Mouse (Mus musculus): Measurements from ENCODE around the gene Ube2k. TPM values are rescaled to one million over a fixed set of nuclear protein-coding genes. Genes with fewer than 3 reads are reported as not detected.

Gene Ube2k
- polyA plus RNA-seq, 1 experiment from 2014 or later: 129 TPM

GRCm38 (mm10) chr5:65538829-65539228 lies 1.8 kb downstream of the Ube2k start:
- Histone ChIP-seq H3K4me2 (peak overlapping the region; percentile 54), H3K4me1 (replicated peaks) (peaks cover 15% of the 10 kb centered on the region), H3K9ac (0 out of 2 replicates have a peak overlapping the region, but pooled peaks have one; percentile 25), H3K9me3 (replicated peaks) (no peaks in the 10 kb centered on the region), H3K36me3 (no peaks in the 10 kb centered on the region), H3K27ac (no peak overlapping the region), H3K4me3 (peak overlapping the region; percentile 24), H3K27me3 (no peaks in the 10 kb centered on the region)
- 46% methylated on average over 4 of the region's 4 CpGs for WGBS
- ATAC-seq (replicated peaks; ENCODE audit: insufficient number of reproducible peaks, insufficient read depth, low FRiP score, low read depth): no peak

GRCm38 (mm10) chr5:65539786-65540185 lies 2.8 kb downstream of the Ube2k start:
- H3K27ac ChIP-seq: no peak overlapping the region
- H3K9ac ChIP-seq: no peak overlapping the region
- WGBS: 92% methylated on average over 3 of the region's 3 CpGs

GRCm38 (mm10) chr5:65541889-65542288 lies 4.9 kb downstream of the Ube2k start:
- Histone ChIP-seq H3K36me3 (no peaks in the 10 kb centered on the region), H3K4me1 (replicated peaks) (peaks cover 12% of the 10 kb centered on the region), H3K4me2 (no peak overlapping the region), H3K9me3 (replicated peaks) (no peaks in the 10 kb centered on the region), H3K9ac (no peak overlapping the region), H3K27me3 (no peaks in the 10 kb centered on the region), H3K4me3 (no peak overlapping the region), H3K27ac (no peak overlapping the region)
- no peak for ATAC-seq (replicated peaks; ENCODE audit: insufficient number of reproducible peaks, insufficient read depth, low FRiP score, low read depth)
- 90% methylated on average over 3 of the region's 3 CpGs for WGBS

More at GRCm38 (mm10) chr5:65539786-65540185, 2.8 kb downstream of the Ube2k start:
- Histone ChIP-seq H3K4me2 (no peak overlapping the region), H3K27me3 (no peaks in the 10 kb centered on the region), H3K9me3 (replicated peaks) (no peaks in the 10 kb centered on the region), H3K4me1 (replicated peaks) (peaks cover 15% of the 10 kb centered on the region), H3K36me3 (no peaks in the 10 kb centered on the region), H3K4me3 (no peak overlapping the region)
- ATAC-seq (replicated peaks; ENCODE audit: insufficient number of reproducible peaks, insufficient read depth, low FRiP score, low read depth): no peak

- no peaks in the 10 kb centered on the region for H3K9me3 ChIP-seq (replicated peaks)
- ATAC-seq (replicated peaks; ENCODE audit: insufficient number of reproducible peaks, insufficient read depth, low FRiP score, low read depth): no peak
- peaks cover 12% of the 10 kb centered on the region for H3K4me1 ChIP-seq (replicated peaks)
- H3K27me3 ChIP-seq: no peaks in the 10 kb centered on the region
- no peak overlapping the region for H3K4me3 ChIP-seq
- H3K9ac ChIP-seq: no peak overlapping the region
- 84% methylated on average over 1 of the region's 1 CpGs for WGBS
- no peak overlapping the region for H3K27ac ChIP-seq
- no peak overlapping the region for H3K4me2 ChIP-seq
- peaks cover 1% of the 10 kb centered on the region; the same call in 1 of the 2 replicates for H3K36me3 ChIP-seq
Observed at GRCm38 (mm10) chr5:65543491-65543890, 6.5 kb downstream of the Ube2k start.

GRCm38 (mm10) chr5:65544616-65545015 lies 7.6 kb downstream of the Ube2k start:
- H3K9ac ChIP-seq: no peak overlapping the region
- H3K4me1 ChIP-seq (replicated peaks): peaks cover 6% of the 10 kb centered on the region; the same call in 1 of the 2 replicates
- peaks cover 6% of the 10 kb centered on the region; the same call in 1 of the 2 replicates for H3K36me3 ChIP-seq
- H3K9me3 ChIP-seq (replicated peaks): no peaks in the 10 kb centered on the region
- WGBS: 86% methylated on average over 2 of the region's 2 CpGs
- ATAC-seq (replicated peaks; ENCODE audit: insufficient number of reproducible peaks, insufficient read depth, low FRiP score, low read depth): no peak
- H3K27ac ChIP-seq: no peak overlapping the region
- H3K4me2 ChIP-seq: no peak overlapping the region
- no peaks in the 10 kb centered on the region for H3K27me3 ChIP-seq
- H3K4me3 ChIP-seq: no peak overlapping the region

- no peaks in the 10 kb centered on the region for H3K9me3 ChIP-seq (replicated peaks)
- H3K4me2 ChIP-seq: no peak overlapping the region
- no peak overlapping the region for H3K4me3 ChIP-seq
- no peaks in the 10 kb centered on the region for H3K27me3 ChIP-seq
- H3K9ac ChIP-seq: no peak overlapping the region
- WGBS: 88% methylated on average over 1 of the region's 1 CpGs
- no peak overlapping the region for H3K27ac ChIP-seq
- ATAC-seq (replicated peaks; ENCODE audit: insufficient number of reproducible peaks, insufficient read depth, low FRiP score, low read depth): no peak
- peaks cover 6% of the 10 kb centered on the region for H3K4me1 ChIP-seq (replicated peaks)
- H3K36me3 ChIP-seq: peaks cover 6% of the 10 kb centered on the region; the same call in 1 of the 2 replicates
Observed at GRCm38 (mm10) chr5:65549677-65550076, 12.6 kb downstream of the Ube2k start.

GRCm38 (mm10) chr5:65557109-65557508 lies 20.1 kb downstream of the Ube2k start:
- Histone ChIP-seq H3K9ac (no peak overlapping the region), H3K4me3 (no peak overlapping the region), H3K27ac (no peak overlapping the region), H3K4me1 (replicated peaks) (peaks cover 7% of the 10 kb centered on the region), H3K36me3 (no peaks in the 10 kb centered on the region), H3K4me2 (no peak overlapping the region), H3K27me3 (no peaks in the 10 kb centered on the region), H3K9me3 (replicated peaks) (no peaks in the 10 kb centered on the region)
- no peak for ATAC-seq (replicated peaks; ENCODE audit: insufficient number of reproducible peaks, insufficient read depth, low FRiP score, low read depth)

- H3K9ac ChIP-seq: no peak overlapping the region
- H3K9me3 ChIP-seq (replicated peaks): no peaks in the 10 kb centered on the region
- H3K27me3 ChIP-seq: no peaks in the 10 kb centered on the region
- no peak overlapping the region for H3K4me2 ChIP-seq
- peaks cover 9% of the 10 kb centered on the region for H3K4me1 ChIP-seq (replicated peaks)
- no peak for ATAC-seq (replicated peaks; ENCODE audit: insufficient number of reproducible peaks, insufficient read depth, low FRiP score, low read depth)
- no peak overlapping the region for H3K4me3 ChIP-seq
- H3K27ac ChIP-seq: no peak overlapping the region
- no peaks in the 10 kb centered on the region for H3K36me3 ChIP-seq
- 41% methylated on average over 20 of the region's 20 CpGs for WGBS
Observed at GRCm38 (mm10) chr5:65561125-65561893, 24.3 kb downstream of the Ube2k start.

- 77% methylated on average over 2 of the region's 2 CpGs for WGBS
- peaks cover 4% of the 10 kb centered on the region; the same call in 1 of the 2 replicates for H3K36me3 ChIP-seq
- no peaks in the 10 kb centered on the region for H3K9me3 ChIP-seq (replicated peaks)
- H3K9ac ChIP-seq: no peak overlapping the region
- peaks cover 9% of the 10 kb centered on the region for H3K4me1 ChIP-seq (replicated peaks)
- H3K27ac ChIP-seq: no peak overlapping the region
- H3K27me3 ChIP-seq: no peaks in the 10 kb centered on the region
- H3K4me2 ChIP-seq: no peak overlapping the region
- no peak for ATAC-seq (replicated peaks; ENCODE audit: insufficient number of reproducible peaks, insufficient read depth, low FRiP score, low read depth)
- no peak overlapping the region for H3K4me3 ChIP-seq
Observed at GRCm38 (mm10) chr5:65565486-65565885, 28.5 kb downstream of the Ube2k start.

GRCm38 (mm10) chr5:65574876-65575275 lies 37.8 kb downstream of the Ube2k start:
- H3K27me3 ChIP-seq: no peaks in the 10 kb centered on the region
- H3K4me3 ChIP-seq: no peak overlapping the region
- ATAC-seq (replicated peaks; ENCODE audit: insufficient number of reproducible peaks, insufficient read depth, low FRiP score, low read depth): no peak
- no peak overlapping the region for H3K4me2 ChIP-seq
- no peaks in the 10 kb centered on the region for H3K9me3 ChIP-seq (replicated peaks)
- WGBS: 74% methylated on average over 2 of the region's 2 CpGs
- peaks cover 7% of the 10 kb centered on the region; the same call in 1 of the 2 replicates for H3K4me1 ChIP-seq (replicated peaks)
- H3K27ac ChIP-seq: no peak overlapping the region
- H3K9ac ChIP-seq: no peak overlapping the region
- H3K36me3 ChIP-seq: no peaks in the 10 kb centered on the region; the same call in 1 of the 2 replicates

- no peaks in the 10 kb centered on the region for H3K9me3 ChIP-seq (replicated peaks)
- WGBS: 81% methylated on average over 2 of the region's 2 CpGs
- no peaks in the 10 kb centered on the region for H3K27me3 ChIP-seq
- ATAC-seq (replicated peaks; ENCODE audit: insufficient number of reproducible peaks, insufficient read depth, low FRiP score, low read depth): no peak
- H3K4me2 ChIP-seq: no peak overlapping the region
- no peak overlapping the region for H3K4me3 ChIP-seq
- no peak overlapping the region for H3K27ac ChIP-seq
- peaks cover 7% of the 10 kb centered on the region; the same call in 1 of the 2 replicates for H3K4me1 ChIP-seq (replicated peaks)
- H3K36me3 ChIP-seq: no peaks in the 10 kb centered on the region; the same call in 1 of the 2 replicates
- H3K9ac ChIP-seq: no peak overlapping the region
Observed at GRCm38 (mm10) chr5:65575896-65576295, 38.9 kb downstream of the Ube2k start.

- ATAC-seq (replicated peaks; ENCODE audit: insufficient number of reproducible peaks, insufficient read depth, low FRiP score, low read depth): no peak
- H3K4me1 ChIP-seq (replicated peaks): peaks cover 7% of the 10 kb centered on the region; the same call in 1 of the 2 replicates
- no peak overlapping the region for H3K27ac ChIP-seq
- no peaks in the 10 kb centered on the region for H3K27me3 ChIP-seq
- no peak overlapping the region for H3K4me3 ChIP-seq
- H3K4me2 ChIP-seq: no peak overlapping the region
- H3K9ac ChIP-seq: no peak overlapping the region
- H3K9me3 ChIP-seq (replicated peaks): no peaks in the 10 kb centered on the region
- H3K36me3 ChIP-seq: peaks cover 9% of the 10 kb centered on the region; the same call in 1 of the 2 replicates
- 67% methylated on average over 3 of the region's 3 CpGs for WGBS
Observed at GRCm38 (mm10) chr5:65578545-65578944, 41.5 kb downstream of the Ube2k start.

Data from heart, embryonic 15.5 days (tissue).